Mouse (Mus musculus): Measurements from ENCODE around the gene Dnajc6. TPM values are rescaled to one million over a fixed set of nuclear protein-coding genes. Genes with fewer than 3 reads are reported as not detected.
A peak's percentile ranks its signal among the peaks of the same experiment; 100 is the strongest.

Gene Dnajc6
- polyA plus RNA-seq, 1 experiment from 2014 or later, result 1.7 TPM

GRCm38 (mm10) chr4:101469242-101469641 is 27.2 kb upstream of the Dnajc6 start:
- Histone ChIP-seq H3K27me3 (replicated peaks) (no peaks in the 10 kb centered on the region), H3K4me1 (no peaks in the 10 kb centered on the region), H3K9ac (no peak overlapping the region), H3K4me3 (replicated peaks) (no peak overlapping the region), H3K27ac (no peak overlapping the region), H3K4me2 (no peak overlapping the region), H3K9me3 (no peaks in the 10 kb centered on the region), H3K36me3 (no peaks in the 10 kb centered on the region)
- ATAC-seq (ENCODE audit: insufficient read depth, low FRiP score, low read depth), result no peak
- WGBS, result 84% methylated on average over 5 of the region's 5 CpGs

- Histone ChIP-seq H3K9ac (no peak overlapping the region), H3K4me3 (replicated peaks) (no peak overlapping the region), H3K27me3 (replicated peaks) (no peaks in the 10 kb centered on the region), H3K4me2 (no peak overlapping the region), H3K4me1 (no peaks in the 10 kb centered on the region), H3K27ac (no peak overlapping the region), H3K9me3 (no peaks in the 10 kb centered on the region), H3K36me3 (no peaks in the 10 kb centered on the region)
- no peak for ATAC-seq (ENCODE audit: insufficient read depth, low FRiP score, low read depth)
- WGBS, result 49% methylated on average over 5 of the region's 5 CpGs
Observed at GRCm38 (mm10) chr4:101470543-101470942, 25.9 kb upstream of the Dnajc6 start.

DNA sequence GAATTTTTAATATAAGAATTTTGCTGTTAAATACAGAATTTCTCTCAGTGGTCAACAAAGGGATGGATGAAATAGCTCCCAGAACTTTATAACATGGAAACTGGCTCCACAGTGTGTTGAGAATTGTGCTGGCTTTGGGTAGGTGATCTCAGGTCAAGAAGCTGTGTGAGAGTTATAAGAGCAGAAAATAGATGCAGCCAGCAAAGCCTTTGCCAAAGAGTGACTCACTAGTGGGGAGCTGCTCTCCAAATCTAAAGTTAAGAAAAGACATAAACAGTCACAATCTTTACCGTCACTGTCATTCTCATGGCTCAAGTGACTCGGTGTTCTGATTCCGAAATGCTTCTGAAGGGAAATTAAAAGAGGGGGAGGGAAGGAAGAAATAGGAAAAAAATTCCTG is 23.7 kb upstream of the Dnajc6 start:
- Histone ChIP-seq H3K27ac (no peak overlapping the region), H3K4me1 (no peaks in the 10 kb centered on the region), H3K36me3 (no peaks in the 10 kb centered on the region), H3K9me3 (no peaks in the 10 kb centered on the region), H3K27me3 (replicated peaks) (no peaks in the 10 kb centered on the region), H3K9ac (no peak overlapping the region), H3K4me2 (no peak overlapping the region), H3K4me3 (replicated peaks) (no peak overlapping the region)
- ATAC-seq (ENCODE audit: insufficient read depth, low FRiP score, low read depth), result no peak
- WGBS, result 82% methylated on average over 3 of the region's 3 CpGs

DNA sequence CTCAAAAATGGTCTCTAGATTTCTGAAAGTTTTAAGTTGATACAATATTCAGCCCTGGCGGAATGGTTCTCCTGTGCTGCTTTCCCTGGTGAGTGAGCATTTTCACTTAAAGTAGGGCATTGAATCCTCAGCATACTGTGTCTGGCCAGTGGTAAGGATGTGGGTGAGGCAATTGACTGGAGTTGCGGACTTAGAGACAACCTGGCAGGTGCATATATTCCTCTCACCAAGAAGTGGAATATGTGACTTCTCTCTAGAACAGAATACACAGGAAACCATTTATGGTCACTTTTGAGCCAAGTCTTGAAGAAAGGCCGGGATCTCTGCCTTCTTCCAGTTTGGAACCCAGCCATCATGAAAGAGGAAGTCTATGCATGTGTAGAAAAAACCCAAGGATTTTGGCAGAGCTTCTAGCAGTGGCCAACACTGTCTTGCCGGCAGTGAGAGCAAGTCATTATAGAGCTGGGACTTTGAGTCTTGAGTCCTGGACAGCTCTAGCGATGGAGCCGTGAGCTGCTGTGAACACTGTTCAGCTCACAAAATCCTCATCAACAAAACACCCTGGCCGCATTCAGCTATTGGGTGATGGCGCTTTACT is 6.0 kb upstream of the Dnajc6 start:
- H3K27ac ChIP-seq, result no peak overlapping the region
- 0 out of 2 replicates have a peak, but pooled peaks cover 3% of the 10 kb centered on the region for H3K27me3 ChIP-seq (replicated peaks)
- H3K9me3 ChIP-seq, result no peaks in the 10 kb centered on the region
- H3K4me1 ChIP-seq, result no peaks in the 10 kb centered on the region
- WGBS, result 76% methylated on average over 8 of the region's 8 CpGs
- no peak for ATAC-seq (ENCODE audit: insufficient read depth, low FRiP score, low read depth)
- no peak overlapping the region for H3K9ac ChIP-seq
- H3K4me3 ChIP-seq (replicated peaks), result no peak overlapping the region
- H3K36me3 ChIP-seq, result no peaks in the 10 kb centered on the region
- H3K4me2 ChIP-seq, result no peak overlapping the region

GRCm38 (mm10) chr4:101491704-101492103 is 4.7 kb upstream of the Dnajc6 start:
- no peaks in the 10 kb centered on the region for H3K9me3 ChIP-seq
- H3K4me1 ChIP-seq, result 0 out of 2 replicates have a peak, but pooled peaks cover 2% of the 10 kb centered on the region

GRCm38 (mm10) chr4:101493611-101494197 is 2.7 kb upstream of the Dnajc6 start:
- H3K9me3 ChIP-seq, result no peaks in the 10 kb centered on the region

More at GRCm38 (mm10) chr4:101491704-101492103, 4.7 kb upstream of the Dnajc6 start:
- no peak overlapping the region for H3K4me3 ChIP-seq (replicated peaks)
- H3K36me3 ChIP-seq, result no peaks in the 10 kb centered on the region
- H3K27ac ChIP-seq, result no peak overlapping the region
- no peak overlapping the region for H3K4me2 ChIP-seq
- H3K27me3 ChIP-seq (replicated peaks), result peaks cover 11% of the 10 kb centered on the region
- WGBS, result 63% methylated on average over 6 of the region's 6 CpGs
- H3K9ac ChIP-seq, result no peak overlapping the region
- no peak for ATAC-seq (ENCODE audit: insufficient read depth, low FRiP score, low read depth)

GRCm38 (mm10) chr4:101496188-101496533 is 287 bp upstream of the Dnajc6 start:
- peak overlapping the region; percentile 95 for H3K4me2 ChIP-seq
- ATAC-seq (ENCODE audit: insufficient read depth, low FRiP score, low read depth), result no peak
- no peak overlapping the region for H3K27ac ChIP-seq
- no peaks in the 10 kb centered on the region for H3K36me3 ChIP-seq
- WGBS, result 3% methylated on average over 28 of the region's 28 CpGs
- H3K9ac ChIP-seq, result 0 out of 2 replicates have a peak overlapping the region, but pooled peaks have one; percentile 19
- H3K9me3 ChIP-seq, result no peaks in the 10 kb centered on the region
- H3K27me3 ChIP-seq (replicated peaks), result peaks cover 25% of the 10 kb centered on the region
- peak overlapping the region; percentile 51 for H3K4me3 ChIP-seq (replicated peaks)
- 0 out of 2 replicates have a peak, but pooled peaks cover 11% of the 10 kb centered on the region for H3K4me1 ChIP-seq

More at GRCm38 (mm10) chr4:101493611-101494197, 2.7 kb upstream of the Dnajc6 start:
- no peak for ATAC-seq (ENCODE audit: insufficient read depth, low FRiP score, low read depth)
- no peak overlapping the region for H3K4me3 ChIP-seq (replicated peaks)
- H3K27me3 ChIP-seq (replicated peaks), result peaks cover 25% of the 10 kb centered on the region
- no peak overlapping the region for H3K9ac ChIP-seq
- 0 out of 2 replicates have a peak, but pooled peaks cover 11% of the 10 kb centered on the region for H3K4me1 ChIP-seq
- H3K36me3 ChIP-seq, result no peaks in the 10 kb centered on the region
- H3K4me2 ChIP-seq, result no peak overlapping the region
- no peak overlapping the region for H3K27ac ChIP-seq

GRCm38 (mm10) chr4:101497336-101497735 is 888 bp downstream of the Dnajc6 start:
- H3K4me2 ChIP-seq, result peak overlapping the region; percentile 95
- H3K27me3 ChIP-seq (replicated peaks), result peaks cover 25% of the 10 kb centered on the region
- 0 out of 2 replicates have a peak, but pooled peaks cover 11% of the 10 kb centered on the region for H3K4me1 ChIP-seq
- H3K36me3 ChIP-seq, result no peaks in the 10 kb centered on the region
- no peak for ATAC-seq (ENCODE audit: insufficient read depth, low FRiP score, low read depth)
- H3K9me3 ChIP-seq, result no peaks in the 10 kb centered on the region
- H3K9ac ChIP-seq, result no peak overlapping the region
- no peak overlapping the region for H3K27ac ChIP-seq
- peak overlapping the region; percentile 51 for H3K4me3 ChIP-seq (replicated peaks)
- 3% methylated on average over 14 of the region's 14 CpGs for WGBS

GRCm38 (mm10) chr4:101504470-101505007 is 8.1 kb downstream of the Dnajc6 start:
- Histone ChIP-seq H3K27ac (no peak overlapping the region), H3K9ac (no peak overlapping the region), H3K4me1 (peaks cover 9% of the 10 kb centered on the region), H3K4me2 (no peak overlapping the region), H3K27me3 (replicated peaks) (peaks cover 8% of the 10 kb centered on the region), H3K9me3 (no peaks in the 10 kb centered on the region), H3K36me3 (no peaks in the 10 kb centered on the region), H3K4me3 (replicated peaks) (no peak overlapping the region)
- 71% methylated on average over 7 of the region's 7 CpGs for WGBS
- no peak for ATAC-seq (ENCODE audit: insufficient read depth, low FRiP score, low read depth)

- no peak overlapping the region for H3K27ac ChIP-seq
- no peak overlapping the region for H3K4me3 ChIP-seq (replicated peaks)
- no peaks in the 10 kb centered on the region for H3K36me3 ChIP-seq
- no peaks in the 10 kb centered on the region for H3K9me3 ChIP-seq
- peaks cover 8% of the 10 kb centered on the region for H3K27me3 ChIP-seq (replicated peaks)
- H3K4me2 ChIP-seq, result no peak overlapping the region
- 66% methylated on average over 2 of the region's 2 CpGs for WGBS
- H3K4me1 ChIP-seq, result peaks cover 9% of the 10 kb centered on the region
- ATAC-seq (ENCODE audit: insufficient read depth, low FRiP score, low read depth), result no peak
- no peak overlapping the region for H3K9ac ChIP-seq
Observed at GRCm38 (mm10) chr4:101505966-101506365, 9.5 kb downstream of the Dnajc6 start.

- Histone ChIP-seq H3K4me1 (peaks cover 9% of the 10 kb centered on the region), H3K4me2 (no peak overlapping the region), H3K27ac (no peak overlapping the region), H3K36me3 (no peaks in the 10 kb centered on the region), H3K27me3 (replicated peaks) (peaks cover 8% of the 10 kb centered on the region), H3K9me3 (no peaks in the 10 kb centered on the region), H3K4me3 (replicated peaks) (no peak overlapping the region), H3K9ac (no peak overlapping the region)
- no peak for ATAC-seq (ENCODE audit: insufficient read depth, low FRiP score, low read depth)
Observed at GRCm38 (mm10) chr4:101506372-101506771, 9.9 kb downstream of the Dnajc6 start.

GRCm38 (mm10) chr4:101507571-101508422 is 11.3 kb downstream of the Dnajc6 start:
- H3K36me3 ChIP-seq, result no peaks in the 10 kb centered on the region
- ATAC-seq (ENCODE audit: insufficient read depth, low FRiP score, low read depth), result no peak
- H3K4me1 ChIP-seq, result peaks cover 9% of the 10 kb centered on the region
- H3K4me3 ChIP-seq (replicated peaks), result peak overlapping the region; percentile 38
- no peak overlapping the region for H3K9ac ChIP-seq
- WGBS, result 11% methylated on average over 24 of the region's 24 CpGs
- no peak overlapping the region for H3K27ac ChIP-seq
- H3K27me3 ChIP-seq (replicated peaks), result peaks cover 8% of the 10 kb centered on the region
- no peaks in the 10 kb centered on the region for H3K9me3 ChIP-seq
- peak overlapping the region; percentile 60 for H3K4me2 ChIP-seq

Measured in stomach, embryonic 15.5 days (tissue).